Mouse (Mus musculus) T-helper 1 cell (primary cell): ENCODE data around the gene Gm9821.

Source experiments
- in situ Hi-C: fragments of 300-600 bp; cut with MboI, MseI; formaldehyde crosslinking; loops from one replicate; pipeline ENCODE4 v1.15.1; 2025; ENCODE audit warnings: high pct_unique_total_duplicates

Gene Gm9821

GRCm38 (mm10) chr2:91945483-91945882, at the start of gene Gm9821:
TSS of gene Gm9821 (plus strand) at chr2:91945703.
- in situ Hi-C loops = no loop called here

GRCm38 (mm10) chr2:91897968-91898367, 47.5 kb upstream of the Gm9821 start:
- in situ Hi-C loops = no loop called here

- in situ Hi-C loops = no loop called here
Measured at GRCm38 (mm10) chr2:91899141-91899540, 46.4 kb upstream of the Gm9821 start.

- in situ Hi-C loops = no loop called here
Measured at GRCm38 (mm10) chr2:91900431-91900830, 45.1 kb upstream of the Gm9821 start.

- in situ Hi-C loops = no loop called here
Measured at GRCm38 (mm10) chr2:91902336-91902735, 43.2 kb upstream of the Gm9821 start.

- in situ Hi-C loops = no loop called here
Measured at GRCm38 (mm10) chr2:91903171-91903925, 42.2 kb upstream of the Gm9821 start.

- in situ Hi-C loops = no loop called here
Measured at GRCm38 (mm10) chr2:91904618-91905307, 40.7 kb upstream of the Gm9821 start.

GRCm38 (mm10) chr2:91906141-91906540, 39.4 kb upstream of the Gm9821 start:
- in situ Hi-C loops = no loop called here

- in situ Hi-C loops = no loop called here
Measured at GRCm38 (mm10) chr2:91912616-91913015, 32.9 kb upstream of the Gm9821 start.

- in situ Hi-C loops = no loop called here
Measured at GRCm38 (mm10) chr2:91913328-91914110, 32.0 kb upstream of the Gm9821 start.

- in situ Hi-C loops = no loop called here
Measured at GRCm38 (mm10) chr2:91916346-91916977, 29.0 kb upstream of the Gm9821 start.

- in situ Hi-C loops = no loop called here
Measured at GRCm38 (mm10) chr2:91917096-91917495, 28.4 kb upstream of the Gm9821 start.

GRCm38 (mm10) chr2:91920130-91920529, 25.4 kb upstream of the Gm9821 start:
- in situ Hi-C loops = no loop called here

- in situ Hi-C loops = no loop called here
Measured at GRCm38 (mm10) chr2:91921181-91921789, 24.2 kb upstream of the Gm9821 start.

GRCm38 (mm10) chr2:91921790-91922570, 23.5 kb upstream of the Gm9821 start:
- in situ Hi-C loops = no loop called here

GRCm38 (mm10) chr2:91922586-91923414, 22.7 kb upstream of the Gm9821 start:
- in situ Hi-C loops = no loop called here

GRCm38 (mm10) chr2:91923415-91924337, 21.8 kb upstream of the Gm9821 start:
- in situ Hi-C loops = no loop called here

GRCm38 (mm10) chr2:91924726-91925125, 20.8 kb upstream of the Gm9821 start:
- in situ Hi-C loops = no loop called here

- in situ Hi-C loops = no loop called here
Measured at GRCm38 (mm10) chr2:91925442-91925841, 20.1 kb upstream of the Gm9821 start.
